Mouse (Mus musculus): ENCODE results near the gene Atp2c1. TPM values are rescaled to one million over a fixed set of nuclear protein-coding genes. Genes with fewer than 3 reads are reported as not detected.
A peak's percentile ranks its signal among the peaks of the same experiment; 100 is the strongest.

Atp2c1 gene
- total RNA-seq, 2 experiments from 2014 or later: 202 to 209 TPM

GRCm38 (mm10) chr9:105389289-105389688 is 137.8 kb downstream of the Atp2c1 start:
- peak; percentile 91 for TF ChIP-seq CTCF (IDR thresholded peaks at IDR 0.05)
- Histone ChIP-seq H3K27ac (no peak overlapping the region), H3K4me3 (no peak overlapping the region)
- peak; percentile 68 to 87 for DNase-seq (ENCODE audit: extremely low spot score in 1 of 2, low spot score in 2 of 2)
- intact Hi-C loops (cut with DNase I): loop anchor here (2.0 to 10.0 kb wide), 5 partner anchors 312 to 980 kb away; partner anchors contain the start of gene Mrpl3

- H3K4me3 ChIP-seq: no peak overlapping the region
- H3K27ac ChIP-seq: no peak overlapping the region
- intact Hi-C loops (cut with DNase I): loop anchor here (5.0 to 10.0 kb wide), 3 partner anchors 310 to 940 kb away; partner anchors contain the start of gene Mrpl3
- TF ChIP-seq CTCF (IDR thresholded peaks at IDR 0.05): no peak
- no peak for DNase-seq (ENCODE audit: extremely low spot score in 1 of 2, low spot score in 2 of 2)
Observed at GRCm38 (mm10) chr9:105387403-105387802, 139.7 kb downstream of the Atp2c1 start.

GRCm38 (mm10) chr9:105379533-105380145 is 147.5 kb downstream of the Atp2c1 start:
- H3K4me3 ChIP-seq: no peak overlapping the region
- intact Hi-C loops (cut with DNase I): loop anchor here (5.0 to 10.0 kb wide), 4 partner anchors 72 to 812 kb away; partner anchors contain the start of gene Mrpl3
- no peak for DNase-seq (ENCODE audit: extremely low spot score in 1 of 2, low spot score in 2 of 2)
- H3K27ac ChIP-seq: no peak overlapping the region
- TF ChIP-seq CTCF (IDR thresholded peaks at IDR 0.05): no peak

- intact Hi-C loops (cut with DNase I): loop anchor here (5.0 to 10.0 kb wide), 3 partner anchors 70 to 810 kb away; no protein-coding TSS in a partner anchor
- Histone ChIP-seq H3K27ac (no peak overlapping the region), H3K4me3 (no peak overlapping the region)
- no peak for DNase-seq (ENCODE audit: extremely low spot score in 1 of 2, low spot score in 2 of 2)
- no peak for TF ChIP-seq CTCF (IDR thresholded peaks at IDR 0.05)
Observed at GRCm38 (mm10) chr9:105377622-105378021, 149.5 kb downstream of the Atp2c1 start.

- no peak for DNase-seq (ENCODE audit: extremely low spot score in 1 of 2, low spot score in 2 of 2)
- TF ChIP-seq CTCF (IDR thresholded peaks at IDR 0.05): peak; percentile 59
- Histone ChIP-seq H3K27ac (no peak overlapping the region), H3K4me3 (no peak overlapping the region)
- intact Hi-C loops (cut with DNase I): loop anchor here (5.0 to 10.0 kb wide), 3 partner anchors 70 to 810 kb away; no protein-coding TSS in a partner anchor
Observed at GRCm38 (mm10) chr9:105376954-105377530, 150.1 kb downstream of the Atp2c1 start.

- Histone ChIP-seq H3K4me3 (no peak overlapping the region), H3K27ac (no peak overlapping the region)
- intact Hi-C loops (cut with DNase I): loop anchor here (5.0 to 10.0 kb wide), 3 partner anchors 69 to 809 kb away; no protein-coding TSS in a partner anchor
- no peak for DNase-seq (ENCODE audit: extremely low spot score in 1 of 2, low spot score in 2 of 2)
- no peak for TF ChIP-seq CTCF (IDR thresholded peaks at IDR 0.05)
Observed at GRCm38 (mm10) chr9:105376411-105376810, 150.7 kb downstream of the Atp2c1 start.

- Histone ChIP-seq H3K27ac (no peak overlapping the region), H3K4me3 (no peak overlapping the region)
- intact Hi-C loops (cut with DNase I): loop anchor here (10.0 kb wide), 1 partner anchor 120 kb away; no protein-coding TSS in a partner anchor
- no peak for TF ChIP-seq CTCF (IDR thresholded peaks at IDR 0.05)
- no peak for DNase-seq (ENCODE audit: extremely low spot score in 1 of 2, low spot score in 2 of 2)
Observed at GRCm38 (mm10) chr9:105374361-105374760, 152.8 kb downstream of the Atp2c1 start.

- Histone ChIP-seq H3K27ac (no peak overlapping the region), H3K4me3 (no peak overlapping the region)
- intact Hi-C loops (cut with DNase I): no loop called here
- TF ChIP-seq CTCF (IDR thresholded peaks at IDR 0.05): no peak
- no peak for DNase-seq (ENCODE audit: extremely low spot score in 1 of 2, low spot score in 2 of 2)
Observed at GRCm38 (mm10) chr9:105368605-105369004, 158.5 kb downstream of the Atp2c1 start.

GRCm38 (mm10) chr9:105366199-105366598 is 160.9 kb downstream of the Atp2c1 start:
- Histone ChIP-seq H3K27ac (no peak overlapping the region), H3K4me3 (no peak overlapping the region)
- no peak for DNase-seq (ENCODE audit: extremely low spot score in 1 of 2, low spot score in 2 of 2)
- intact Hi-C loops (cut with DNase I): no loop called here
- TF ChIP-seq CTCF (IDR thresholded peaks at IDR 0.05): no peak

- Histone ChIP-seq H3K27ac (no peak overlapping the region), H3K4me3 (no peak overlapping the region)
- no peak for DNase-seq (ENCODE audit: extremely low spot score in 1 of 2, low spot score in 2 of 2)
- TF ChIP-seq CTCF (IDR thresholded peaks at IDR 0.05): no peak
- intact Hi-C loops (cut with DNase I): no loop called here
Observed at GRCm38 (mm10) chr9:105363520-105364231, 163.4 kb downstream of the Atp2c1 start.

GRCm38 (mm10) chr9:105362181-105362580 is 164.9 kb downstream of the Atp2c1 start:
- no peak for TF ChIP-seq CTCF (IDR thresholded peaks at IDR 0.05)
- intact Hi-C loops (cut with DNase I): no loop called here

More at GRCm38 (mm10) chr9:105362181-105362580, 164.9 kb downstream of the Atp2c1 start:
- Histone ChIP-seq H3K4me3 (no peak overlapping the region), H3K27ac (no peak overlapping the region)
- DNase-seq (ENCODE audit: extremely low spot score in 1 of 2, low spot score in 2 of 2): no peak

Other genes starting within 250 kb of the Atp2c1 start
- gene Aste1, start 131.9 kb downstream of the Atp2c1 start, total RNA-seq (2021): 10 to 100 TPM; 11.8 to 12.9 TPM
- 1 to 10 TPM; 1.0 to 1.6 TPM for gene Nek11, start 131.8 kb downstream of the Atp2c1 start, total RNA-seq (2021)
- gene Pik3r4, start 115.7 kb upstream of the Atp2c1 start, total RNA-seq (2021): 10 to 100 TPM; 43.0 to 43.7 TPM

Data from left cerebral cortex, adult 2 months (tissue).